ENCODE assay signal across 25 mouse cellular contexts in the genomic region with DNA sequence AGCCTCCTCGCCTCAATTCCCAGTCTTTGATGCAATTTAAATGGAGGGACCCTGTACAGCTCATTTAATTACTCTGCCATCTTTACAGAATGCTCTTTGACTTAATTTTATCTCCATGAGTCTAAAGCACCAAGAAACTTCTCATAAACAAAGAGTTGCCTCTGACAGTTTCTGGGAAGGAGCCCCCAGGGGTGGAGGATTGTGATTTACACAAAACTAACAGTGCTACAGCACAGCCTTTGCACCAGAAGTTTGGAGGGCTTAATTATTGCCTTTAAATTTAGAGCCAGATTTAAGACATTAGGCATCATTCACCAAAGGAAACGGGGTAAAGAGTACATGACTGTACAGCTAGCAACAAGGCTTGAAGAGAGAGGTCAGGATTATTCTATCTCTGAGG.
"Had no signal": no experiment of that assay in that cellular context is flagged by ENCODE, and none has a peak within 500 bp of the region (broad histone marks: within the 10 kb centered on the region; RNA-seq: fewer than 3 reads in every experiment).

No protein-coding gene starts in this region.

- H3K9me3 ChIP-seq: heart, embryonic 10.5 days; heart, embryonic 12.5 days; hindbrain, embryonic 10.5 days; hindbrain, embryonic 12.5 days; intestine, embryonic 15.5 days; limb, embryonic 10.5 days; limb, embryonic 12.5 days; liver, embryonic 13.5 days; liver, embryonic 15.5 days had no signal

- H3K4me3 ChIP-seq: gastrocnemius, adult 2 months; heart, embryonic 10.5 days; heart, embryonic 12.5 days; hindbrain, embryonic 10.5 days; hindbrain, embryonic 12.5 days; intestine, embryonic 15.5 days; layer of hippocampus, adult 2 months; left cerebral cortex, adult 2 months; limb, embryonic 10.5 days; limb, embryonic 12.5 days; liver, embryonic 13.5 days; liver, embryonic 15.5 days had no signal

- H3K27me3 ChIP-seq: heart, embryonic 12.5 days; hindbrain, embryonic 12.5 days; intestine, embryonic 15.5 days; limb, embryonic 12.5 days; liver, embryonic 13.5 days; liver, embryonic 15.5 days had no signal

- H3K4me2 ChIP-seq: heart, embryonic 12.5 days; hindbrain, embryonic 12.5 days; hindbrain, embryonic 14.5 days; intestine, embryonic 15.5 days; limb, embryonic 12.5 days; liver, embryonic 11.5 days; liver, embryonic 13.5 days; liver, embryonic 15.5 days had no signal

- DNase-seq: gastrocnemius, adult 2 months; gastrocnemius, postnatal 10 days; gastrocnemius, postnatal 25 days; heart, adult 18-20 months; heart, postnatal 10 days; heart, postnatal 4 days; liver; liver, embryonic 13.5 days; liver, postnatal 0 days had no signal

- H3K4me1 ChIP-seq: heart, embryonic 10.5 days; heart, embryonic 12.5 days; hindbrain, embryonic 10.5 days; hindbrain, embryonic 12.5 days; intestine, embryonic 15.5 days; limb, embryonic 10.5 days; limb, embryonic 12.5 days; liver, embryonic 13.5 days; liver, embryonic 15.5 days had no signal

- H3K36me3 ChIP-seq: heart, embryonic 10.5 days; heart, embryonic 12.5 days; hindbrain, embryonic 10.5 days; hindbrain, embryonic 12.5 days; intestine, embryonic 15.5 days; limb, embryonic 10.5 days; limb, embryonic 12.5 days; liver, embryonic 13.5 days; liver, embryonic 15.5 days had no signal

- H3K9ac ChIP-seq: heart, embryonic 12.5 days; hindbrain, embryonic 12.5 days; hindbrain, embryonic 14.5 days; intestine, embryonic 15.5 days; limb, embryonic 12.5 days; liver, embryonic 13.5 days; liver, embryonic 15.5 days; liver, postnatal 0 days had no signal

- ATAC-seq: forebrain, embryonic 16.5 days; hindbrain, embryonic 16.5 days; inflammation-experienced regulatory T-cells, adult 6 months; intestine, embryonic 15.5 days; intestine, postnatal 0 days; liver, postnatal 0 days had no signal

- H3K27ac ChIP-seq: gastrocnemius, adult 2 months; heart, embryonic 10.5 days; hindbrain, embryonic 10.5 days; hindbrain, embryonic 12.5 days; hindbrain, embryonic 14.5 days; intestine, embryonic 15.5 days; layer of hippocampus, adult 2 months; left cerebral cortex, adult 2 months; limb, embryonic 10.5 days; limb, embryonic 12.5 days; liver, embryonic 13.5 days; liver, embryonic 15.5 days had no signal
